Mouse (Mus musculus): ENCODE measurements around the gene Gtf3c5. TPM values are rescaled to one million over a fixed set of nuclear protein-coding genes. Genes with fewer than 3 reads are reported as not detected.

Gtf3c5 gene
- total and polyA plus RNA-seq, 3 experiments: 22.5 to 50.2 TPM; not detected in 1

GRCm38 (mm10) chr2:28624870-28625269, 41.3 kb upstream of the Gtf3c5 start:
- peaks cover 0 to 6% of the 10 kb centered on the region in 2 experiments; a peak in 2 of 4 replicates for H3K36me3 ChIP-seq (ENCODE audit: control insufficient read depth in 1 of 2, insufficient read depth in 2 of 2, low read length in 2 of 2)
- H3K79me2 ChIP-seq (ENCODE audit: control insufficient read depth, insufficient read depth, low read length, poor library complexity): peaks cover 19% of the 10 kb centered on the region
- H3K4me1 ChIP-seq (ENCODE audit: control insufficient read depth in 1 of 2, insufficient read depth in 2 of 2, low read length in 2 of 2): peaks cover 3 to 10% of the 10 kb centered on the region in 2 experiments; a peak in 3 of 4 replicates
- H3K27me3 ChIP-seq (ENCODE audit: control insufficient read depth in 1 of 2, insufficient read depth in 2 of 2, low read length in 2 of 2): no peaks in the 10 kb centered on the region
- H3K9ac ChIP-seq (ENCODE audit: control insufficient read depth, low read depth, low read length, poor library complexity, severe bottlenecking): no peak overlapping the region
- H3K4me3 ChIP-seq (ENCODE audit: control insufficient read depth in 1 of 2, insufficient read depth in 1 of 2, low read depth in 2 of 2, low read length in 2 of 2): no peak overlapping the region
- no peaks in the 10 kb centered on the region for H3K9me3 ChIP-seq (replicated peaks; ENCODE audit: insufficient read depth, low read length)
- TF ChIP-seq TBP (IDR thresholded peaks at IDR 0.05; ENCODE audit: low read depth, low read length) (no peak), UBTF (IDR thresholded peaks at IDR 0.05; ENCODE audit: borderline replicate concordance, insufficient read depth, low read depth, low read length) (no peak), SMC3 (IDR thresholded peaks at IDR 0.05; ENCODE audit: low read depth, low read length) (peak; percentile 36), CTCF (IDR thresholded peaks at IDR 0.05 in 2 of 3, conservative IDR thresholded peaks at IDR 0.05 in 1 of 3; ENCODE audit: control insufficient read depth in 1 of 3, insufficient read depth in 1 of 3, low read depth in 2 of 3, low read length in 3 of 3, poor library complexity in 1 of 3, severe bottlenecking in 1 of 3) (peak; percentile 58 to 67 (median 66)), SIN3A (IDR thresholded peaks at IDR 0.05; ENCODE audit: low read length) (no peak), RAD21 (IDR thresholded peaks at IDR 0.05; ENCODE audit: low read depth, low read length) (peak; percentile 14), NELFE (IDR thresholded peaks at IDR 0.05; ENCODE audit: low read depth, low read length) (no peak)
- peak; percentile 71 for DNase-seq (ENCODE audit: low read depth, low spot score)
- no peak overlapping the region for H3K27ac ChIP-seq (ENCODE audit: control insufficient read depth, low read depth, low read length)

GRCm38 (mm10) chr2:28622521-28623124, 39.1 kb upstream of the Gtf3c5 start:
- H3K4me1 ChIP-seq (ENCODE audit: control insufficient read depth in 1 of 2, insufficient read depth in 2 of 2, low read length in 2 of 2): peaks cover 4 to 32% of the 10 kb centered on the region in 2 experiments
- DNase-seq (ENCODE audit: low read depth, low spot score): peak; percentile 75
- peaks cover 0 to 26% of the 10 kb centered on the region in 2 experiments; a peak in 3 of 4 replicates for H3K36me3 ChIP-seq (ENCODE audit: control insufficient read depth in 1 of 2, insufficient read depth in 2 of 2, low read length in 2 of 2)
- peak overlapping the region; percentile 9 to 21; a peak in 1 of 4 replicates for H3K4me3 ChIP-seq (ENCODE audit: control insufficient read depth in 1 of 2, insufficient read depth in 1 of 2, low read depth in 2 of 2, low read length in 2 of 2)
- H3K9ac ChIP-seq (ENCODE audit: control insufficient read depth, low read depth, low read length, poor library complexity, severe bottlenecking): peak overlapping the region; percentile 53
- no peaks in the 10 kb centered on the region for H3K27me3 ChIP-seq (ENCODE audit: control insufficient read depth in 1 of 2, insufficient read depth in 2 of 2, low read length in 2 of 2)
- H3K79me2 ChIP-seq (ENCODE audit: control insufficient read depth, insufficient read depth, low read length, poor library complexity): peaks cover 41% of the 10 kb centered on the region
- peak overlapping the region; percentile 85 for H3K27ac ChIP-seq (ENCODE audit: control insufficient read depth, low read depth, low read length)
- TF ChIP-seq CHD1 (IDR thresholded peaks at IDR 0.05; ENCODE audit: low read depth, low read length) (no peak), MYC (IDR thresholded peaks at IDR 0.05; ENCODE audit: low read depth, low read length) (0 out of 2 replicates have a peak, but pooled peaks have one; percentile 7), BHLHE40 (IDR thresholded peaks at IDR 0.05; ENCODE audit: borderline replicate concordance, low read depth, low read length) (no peak), TBP (IDR thresholded peaks at IDR 0.05; ENCODE audit: low read depth, low read length) (no peak), POLR2AphosphoS5 (IDR thresholded peaks at IDR 0.05; ENCODE audit: borderline replicate concordance, low read depth, low read length) (no peak), MYB (IDR thresholded peaks at IDR 0.05; ENCODE audit: low read depth, low read length) (no peak; the same call in 1 of the 2 replicates), CHD2 (IDR thresholded peaks at IDR 0.05; ENCODE audit: low read length) (no peak), E2F4 (IDR thresholded peaks at IDR 0.05; ENCODE audit: borderline replicate concordance, low read depth, low read length) (no peak), USF2 (IDR thresholded peaks at IDR 0.05; ENCODE audit: borderline replicate concordance in 1 of 2, insufficient read depth in 1 of 2, low read depth in 1 of 2, low read length in 2 of 2) (no peak), SMC3 (IDR thresholded peaks at IDR 0.05; ENCODE audit: low read depth, low read length) (peak; percentile 88), MAFK (IDR thresholded peaks at IDR 0.05; ENCODE audit: borderline replicate concordance, low read depth, low read length) (no peak), KAT2A (conservative IDR thresholded peaks at IDR 0.05; ENCODE audit: low read depth, low read length) (no peak), EP300 (IDR thresholded peaks at IDR 0.05; ENCODE audit: low read depth in 1 of 2, low read length in 2 of 2) (peak in 1 of 2 experiments; percentile 26; a peak in 1 of 4 replicates), ELF1 (IDR thresholded peaks at IDR 0.05; ENCODE audit: low read depth, low read length) (no peak), ZC3H11A (IDR thresholded peaks at IDR 0.05; ENCODE audit: low read depth, low read length) (peak; percentile 91), MAX (IDR thresholded peaks at IDR 0.05; ENCODE audit: low read length) (no peak), RCOR1 (IDR thresholded peaks at IDR 0.05; ENCODE audit: low read depth, low read length) (peak; percentile 15; the same call in 1 of the 2 replicates), GATA1 (IDR thresholded peaks at IDR 0.05; ENCODE audit: low read depth, low read length) (no peak), RAD21 (IDR thresholded peaks at IDR 0.05; ENCODE audit: low read depth, low read length) (peak; percentile 85), ZNF384 (IDR thresholded peaks at IDR 0.05; ENCODE audit: low read depth, low read length) (no peak), TCF12 (IDR thresholded peaks at IDR 0.05; ENCODE audit: low read depth, low read length) (peak; percentile 26; the same call in 1 of the 2 replicates), USF1 (IDR thresholded peaks at IDR 0.05; ENCODE audit: low read depth, low read length) (no peak), SIN3A (IDR thresholded peaks at IDR 0.05; ENCODE audit: low read length) (peak; percentile 27; the same call in 1 of the 2 replicates), MAZ (IDR thresholded peaks at IDR 0.05; ENCODE audit: low read depth, low read length) (peak; percentile 85; the same call in 1 of the 2 replicates), ZMIZ1 (IDR thresholded peaks at IDR 0.05; ENCODE audit: low read depth, low read length) (peak; percentile 33; the same call in 1 of the 2 replicates), CTCF (IDR thresholded peaks at IDR 0.05 in 2 of 3, conservative IDR thresholded peaks at IDR 0.05 in 1 of 3; ENCODE audit: control insufficient read depth in 1 of 3, insufficient read depth in 1 of 3, low read depth in 2 of 3, low read length in 3 of 3, poor library complexity in 1 of 3, severe bottlenecking in 1 of 3) (peak; percentile 85 to 95 (median 92))
- H3K9me3 ChIP-seq (replicated peaks; ENCODE audit: insufficient read depth, low read length): no peaks in the 10 kb centered on the region

Data from MEL (cell line).